Mouse (Mus musculus): ENCODE results near the gene 9130213A22Rik.
A peak's percentile ranks its signal among the peaks of the same experiment; 100 is the strongest.

9130213A22Rik gene

DNA sequence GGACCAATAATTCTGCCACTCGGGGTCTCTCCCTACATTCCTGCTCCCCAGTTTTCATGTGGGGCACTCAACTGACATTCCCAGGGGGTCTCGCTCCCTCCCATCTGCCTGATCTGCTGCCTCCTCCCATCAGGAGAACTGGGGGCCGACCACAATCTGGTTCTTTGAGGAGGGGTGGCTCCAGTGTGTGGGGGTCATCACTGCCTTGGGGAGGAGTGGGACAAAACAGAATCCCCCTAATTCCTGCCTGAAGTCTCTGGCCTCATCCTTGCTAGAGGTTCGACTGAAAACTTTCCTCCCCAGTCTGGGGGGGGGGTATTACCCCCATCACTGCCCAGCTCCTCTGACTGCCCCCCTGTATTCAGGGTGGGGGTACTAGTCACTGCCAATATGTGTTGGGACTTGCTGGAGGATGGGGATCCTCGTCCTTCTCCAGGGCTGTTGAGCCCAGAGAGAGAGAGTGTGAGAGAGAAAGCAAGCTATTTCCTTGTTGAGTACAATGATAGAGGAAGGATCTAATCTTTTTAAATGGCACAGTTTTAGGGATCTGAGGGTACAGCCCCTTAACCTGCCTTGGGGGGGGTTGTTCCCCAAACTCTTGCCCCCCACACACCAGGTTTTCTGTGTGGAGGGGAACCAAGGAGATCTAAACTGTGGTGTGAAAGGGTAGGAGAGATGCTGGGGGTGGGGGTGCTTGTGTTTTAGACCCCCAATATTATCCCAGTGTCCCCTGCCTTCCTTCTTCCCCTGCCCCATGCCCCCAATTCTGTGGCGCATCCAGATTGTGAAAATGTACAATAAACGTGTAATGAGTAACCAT lies 30.6 kb downstream of the 9130213A22Rik start:
- no peak for DNase-seq

DNA sequence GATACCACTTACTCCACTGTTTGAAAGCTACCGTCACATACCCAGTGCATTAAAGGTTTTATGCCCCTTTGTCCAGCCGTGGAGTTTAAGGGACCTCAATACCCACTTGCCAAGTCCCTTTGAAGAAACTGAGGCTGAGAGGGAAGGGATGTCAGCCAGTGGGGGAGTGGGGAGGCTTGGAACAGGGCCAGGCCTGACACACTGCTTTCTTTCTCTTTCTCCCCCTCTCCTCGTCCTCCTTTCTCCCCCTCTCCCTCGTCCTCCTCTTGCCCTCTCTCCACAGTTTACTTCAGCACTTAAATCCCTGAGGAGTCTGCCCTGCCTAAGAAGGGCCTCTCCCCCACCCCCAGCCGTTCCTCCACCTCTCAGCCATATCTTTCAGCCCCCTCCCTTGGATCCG lies 32.0 kb downstream of the 9130213A22Rik start:
- DNase-seq = no peak

DNA sequence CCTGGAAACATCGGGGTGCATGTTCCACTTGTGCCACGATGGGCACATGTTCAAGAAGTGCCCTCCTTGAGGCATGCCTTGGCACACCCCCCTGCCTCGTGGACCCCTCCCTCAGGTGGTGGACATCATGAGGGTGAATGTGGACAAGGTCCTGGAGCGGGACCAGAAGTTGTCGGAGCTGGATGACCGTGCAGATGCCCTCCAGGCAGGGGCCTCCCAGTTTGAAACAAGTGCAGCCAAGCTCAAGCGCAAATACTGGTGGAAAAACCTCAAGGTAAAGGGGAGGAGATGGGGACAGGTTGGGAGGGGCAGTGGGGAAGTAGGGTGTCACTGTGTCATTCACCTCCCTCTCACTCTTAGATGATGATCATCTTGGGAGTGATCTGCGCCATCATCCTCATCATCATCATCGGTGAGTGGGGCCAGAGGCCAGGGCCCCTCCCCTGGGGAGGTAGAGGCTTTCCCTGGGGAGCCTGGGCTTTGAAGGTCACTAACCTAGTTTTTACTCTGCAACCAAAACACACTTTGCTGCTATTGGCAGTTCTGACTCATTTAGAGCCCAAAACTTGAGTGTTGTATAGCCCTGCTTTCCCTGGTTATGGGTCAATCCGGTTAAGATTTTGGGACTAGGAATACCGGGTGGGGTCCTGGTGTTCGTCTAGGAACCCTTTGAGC lies 32.6 kb downstream of the 9130213A22Rik start:
- no peak for DNase-seq

DNA sequence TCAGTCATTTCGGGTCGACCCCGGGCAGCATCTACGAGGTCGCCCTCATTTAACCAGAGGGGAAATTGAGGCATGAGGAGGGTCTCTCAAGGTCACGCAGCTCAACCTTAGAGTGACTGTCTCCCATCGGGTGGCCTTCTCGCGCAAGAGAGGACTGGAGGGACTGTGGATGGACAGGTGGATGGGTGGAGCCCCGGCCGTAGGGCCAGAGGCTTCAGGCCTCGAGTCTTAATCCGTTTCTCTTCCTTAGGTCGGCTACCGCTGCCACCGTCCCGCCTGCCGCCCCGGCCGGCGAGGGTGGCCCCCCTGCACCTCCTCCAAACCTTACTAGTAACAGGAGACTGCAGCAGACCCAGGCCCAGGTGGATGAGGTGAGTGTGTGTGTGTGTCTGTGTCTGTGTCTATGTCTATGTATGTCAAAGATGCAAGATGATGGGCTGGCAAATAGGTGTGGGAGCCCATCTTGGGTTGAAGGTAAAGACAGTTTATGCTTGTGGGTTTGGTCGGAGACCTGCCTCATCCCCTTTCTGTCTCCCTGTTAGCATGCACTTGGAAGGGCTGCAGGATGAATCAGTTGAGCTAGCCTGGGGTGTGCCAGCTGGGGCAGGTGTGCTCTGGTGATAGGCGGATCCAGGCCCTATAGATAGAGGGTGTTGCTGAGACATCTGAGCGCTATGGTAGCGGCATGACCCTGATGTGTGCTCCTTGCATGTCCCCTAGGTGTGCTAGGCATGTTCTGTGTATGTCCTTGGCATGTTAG lies 33.4 kb downstream of the 9130213A22Rik start:
- no peak for DNase-seq

DNA sequence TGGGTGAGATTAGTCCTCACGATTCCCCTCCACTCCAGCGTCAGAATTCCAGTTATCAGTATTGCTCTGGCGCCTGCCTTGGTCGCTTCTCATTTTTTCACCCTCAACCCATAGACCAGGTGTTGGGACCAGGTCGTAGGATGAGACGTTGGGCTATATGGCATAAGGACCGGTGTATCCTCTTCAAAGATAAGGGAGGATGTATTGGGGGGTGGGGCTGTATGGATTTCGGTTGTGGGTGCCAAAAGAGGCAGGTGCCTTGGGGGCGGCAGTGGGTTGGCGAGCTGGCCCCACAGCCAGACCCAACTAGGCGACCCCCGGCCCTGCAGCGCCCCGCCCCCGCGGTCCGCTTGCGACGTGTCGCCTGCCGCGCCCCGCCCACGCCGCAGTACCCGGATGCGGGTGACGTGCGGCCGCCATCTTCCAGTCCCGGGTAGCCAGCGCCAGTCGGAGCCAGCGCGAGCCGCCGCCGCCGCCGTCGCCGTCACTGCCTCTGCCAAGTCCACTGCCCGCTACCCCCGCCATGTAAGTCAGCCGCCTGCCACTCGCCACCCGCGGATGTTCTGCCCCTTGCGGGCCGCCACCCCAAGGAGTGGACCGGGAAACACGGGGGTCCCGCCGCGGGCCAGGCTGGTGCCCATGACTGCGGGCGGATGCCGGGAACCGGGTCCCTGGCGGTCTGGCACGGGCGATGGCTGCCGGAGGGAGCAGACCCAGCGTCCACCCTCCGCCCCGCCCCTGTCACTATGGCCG lies 34.1 kb downstream of the 9130213A22Rik start, which contains the start of gene Vamp2:
Gene Vamp2 (plus strand): TSS at position 388 of the 753 bp plus-strand sequence.
- peak; percentile 91 for DNase-seq

DNA sequence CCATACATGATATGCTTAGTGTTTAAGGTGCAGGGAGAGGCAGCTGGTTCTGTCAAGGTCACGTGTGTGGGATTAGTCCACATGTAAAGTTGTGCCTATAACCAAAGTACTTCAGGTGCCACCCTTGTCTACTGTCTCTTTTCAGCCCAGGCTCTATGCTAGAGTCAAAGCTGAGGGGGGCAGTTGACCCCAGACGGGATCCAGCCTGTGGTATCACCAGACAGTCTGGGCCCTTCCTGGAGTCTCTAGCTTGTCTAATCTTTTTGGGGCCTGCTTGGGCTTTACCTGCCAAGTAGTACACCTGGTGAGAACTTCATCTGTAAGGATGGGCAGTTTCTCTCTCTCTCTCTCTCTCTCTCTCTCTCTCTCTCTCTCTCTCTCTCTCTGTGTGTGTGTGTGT lies 34.8 kb downstream of the 9130213A22Rik start:
- no peak for DNase-seq

DNA sequence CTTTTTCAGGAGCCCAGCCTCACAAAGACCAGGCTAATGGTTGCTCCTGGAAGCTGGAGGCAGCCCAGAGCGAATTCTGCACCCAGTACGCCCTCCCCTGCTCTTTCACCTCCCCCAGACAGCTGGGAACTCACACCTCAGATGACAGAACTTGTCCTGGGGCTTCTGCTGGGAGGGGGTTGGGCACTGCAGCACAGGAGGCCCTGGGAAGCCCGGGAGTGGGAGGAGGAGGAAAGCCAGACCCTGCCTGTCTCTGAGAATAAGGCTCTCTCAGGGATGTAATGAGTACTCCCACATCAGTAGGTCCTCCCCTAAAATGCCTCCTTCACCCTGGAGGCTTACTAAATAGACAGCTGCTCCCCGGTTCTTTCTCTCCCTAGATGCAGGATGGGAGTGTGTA lies 35.3 kb downstream of the 9130213A22Rik start:
- no peak for DNase-seq

DNA sequence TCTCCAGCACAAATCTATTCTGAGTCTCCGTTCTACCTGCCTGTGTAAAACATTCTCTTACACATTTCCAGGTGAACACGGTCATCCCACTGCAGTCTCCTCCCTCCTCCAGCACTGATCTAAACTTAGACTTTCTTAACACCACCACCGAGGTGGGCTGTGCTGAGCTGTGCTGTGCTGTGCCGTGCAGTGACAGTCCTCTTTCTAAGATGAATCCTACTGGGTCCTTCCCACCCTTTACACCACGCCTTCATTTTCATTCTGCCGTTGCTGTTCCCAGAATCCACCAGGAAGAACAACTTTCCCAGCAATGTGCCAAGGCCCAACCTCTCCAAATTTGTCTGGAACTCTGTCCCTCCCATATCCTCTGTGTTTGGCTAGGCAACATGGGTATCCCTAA lies 36.0 kb downstream of the 9130213A22Rik start:
- no peak for DNase-seq

DNA sequence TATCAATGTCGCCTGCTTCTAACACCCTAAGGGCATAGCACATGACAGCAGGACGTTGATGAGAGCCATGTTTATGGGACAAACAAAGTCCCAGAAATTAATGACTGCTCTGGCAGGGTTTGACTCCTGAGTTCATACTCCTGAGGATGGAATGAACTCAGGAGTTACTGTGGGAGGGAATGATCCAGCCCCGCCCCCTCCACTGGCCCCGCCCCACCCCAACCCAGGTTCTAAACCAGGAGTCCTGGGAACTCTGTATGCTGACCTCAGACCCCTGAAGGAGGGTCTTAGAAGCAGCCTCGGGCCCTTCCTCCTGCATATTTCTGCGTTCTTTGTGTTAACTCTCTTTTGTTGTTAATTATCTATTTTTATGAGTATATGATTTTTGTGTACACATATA lies 36.8 kb downstream of the 9130213A22Rik start:
- no peak for DNase-seq

DNA sequence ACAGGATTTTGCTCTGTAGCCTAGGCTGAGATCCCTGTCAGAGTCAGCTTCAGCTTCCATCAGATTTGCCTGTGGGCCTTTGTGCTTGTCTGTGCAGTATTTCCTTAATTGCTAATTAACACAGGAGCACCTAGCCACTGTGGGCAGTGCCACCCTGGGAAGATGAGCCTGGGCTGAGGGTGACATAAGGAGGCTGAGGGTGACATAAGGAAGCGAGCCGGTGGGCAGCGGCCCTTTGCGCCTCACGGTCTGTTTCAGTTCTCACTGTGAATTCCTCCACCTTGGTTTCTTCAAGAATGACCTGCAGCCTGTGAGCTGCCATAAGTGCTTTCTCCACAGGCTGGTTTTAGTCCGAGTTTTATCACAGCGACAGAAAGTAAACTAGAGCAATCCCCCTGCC lies 40.8 kb downstream of the 9130213A22Rik start:
- DNase-seq = no peak

DNA sequence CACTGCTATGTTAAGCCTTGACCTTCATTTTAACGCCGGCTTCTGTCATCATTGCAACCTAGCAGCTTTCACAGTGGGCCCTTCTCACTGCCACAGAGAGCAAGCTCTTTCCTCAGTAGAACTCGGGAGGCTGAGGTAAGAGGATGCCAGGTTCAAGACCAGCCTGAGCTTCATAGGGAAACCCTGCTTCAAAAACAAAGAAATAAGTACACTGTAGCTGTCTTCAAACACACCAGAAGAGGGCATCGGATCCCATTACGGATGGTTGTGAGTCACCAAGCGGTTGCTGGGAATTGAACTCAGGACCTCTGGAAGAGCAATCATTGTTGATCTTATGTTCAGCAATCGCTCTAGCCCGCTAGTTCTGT lies 41.5 kb downstream of the 9130213A22Rik start:
- DNase-seq = no peak

DNA sequence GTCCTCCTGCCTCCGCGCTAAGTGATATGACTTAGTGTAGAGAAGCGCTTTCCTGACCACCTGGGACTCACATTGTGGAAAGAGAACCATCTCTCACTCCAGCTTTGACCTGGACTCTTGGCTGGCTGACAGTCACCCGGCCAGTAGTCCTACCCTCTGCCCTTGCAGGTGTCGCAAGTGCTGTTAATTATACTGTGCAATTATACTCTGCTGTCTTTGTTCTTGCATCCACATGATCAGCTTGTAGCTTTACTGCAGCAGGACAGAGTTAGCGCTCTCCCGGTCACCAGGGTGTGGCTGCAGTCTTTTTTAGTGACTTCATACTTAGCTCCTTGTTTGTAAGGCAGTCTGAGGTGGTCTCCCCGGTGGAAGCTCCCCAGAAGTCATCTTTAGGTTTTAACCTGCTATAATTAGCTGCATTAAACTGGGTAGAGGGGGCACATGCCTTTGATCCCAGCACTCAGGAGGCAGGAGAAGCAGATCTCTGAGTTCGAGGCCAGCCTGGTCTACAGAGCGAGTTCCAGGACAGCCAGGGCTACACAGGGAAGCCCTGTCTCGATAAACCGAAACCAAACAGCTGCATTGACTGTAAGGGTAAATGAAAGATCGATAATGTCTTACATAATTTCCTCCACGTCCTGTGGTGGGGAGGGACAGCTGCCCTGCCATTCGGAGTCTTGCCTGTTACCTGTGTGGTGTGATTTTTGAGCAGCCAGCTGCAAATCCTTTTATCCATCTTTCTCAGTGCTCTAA lies 42.1 kb downstream of the 9130213A22Rik start:
- DNase-seq = no peak

DNA sequence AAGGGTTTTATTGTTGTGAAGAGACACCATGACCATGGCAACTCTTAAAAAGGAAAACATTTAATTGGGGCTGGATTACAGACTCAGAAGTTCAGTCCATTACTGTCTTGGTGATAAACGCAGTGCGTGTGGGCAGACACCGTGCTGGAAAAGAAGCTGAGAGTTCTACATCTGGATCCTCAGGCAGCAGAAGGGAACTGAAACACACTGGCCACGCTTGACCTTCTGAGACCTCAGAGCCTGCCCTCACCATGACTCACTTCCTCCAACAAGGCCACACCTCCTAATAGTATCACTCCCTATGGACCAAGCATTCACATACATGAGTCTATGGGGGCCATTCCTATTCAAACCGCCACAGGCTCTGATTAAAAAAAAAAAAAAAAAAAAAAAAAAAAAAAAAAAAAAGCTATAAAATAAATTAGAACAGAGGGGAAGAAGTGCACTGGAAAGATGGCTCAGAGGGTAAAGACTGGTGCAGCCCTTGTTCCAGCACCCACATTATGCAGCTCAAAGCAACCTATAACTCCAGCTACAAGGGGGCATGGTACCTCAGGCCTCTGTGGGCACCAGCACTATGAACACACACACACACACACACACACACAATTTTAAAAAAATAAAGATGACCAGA lies 43.5 kb downstream of the 9130213A22Rik start:
- no peak for DNase-seq

DNA sequence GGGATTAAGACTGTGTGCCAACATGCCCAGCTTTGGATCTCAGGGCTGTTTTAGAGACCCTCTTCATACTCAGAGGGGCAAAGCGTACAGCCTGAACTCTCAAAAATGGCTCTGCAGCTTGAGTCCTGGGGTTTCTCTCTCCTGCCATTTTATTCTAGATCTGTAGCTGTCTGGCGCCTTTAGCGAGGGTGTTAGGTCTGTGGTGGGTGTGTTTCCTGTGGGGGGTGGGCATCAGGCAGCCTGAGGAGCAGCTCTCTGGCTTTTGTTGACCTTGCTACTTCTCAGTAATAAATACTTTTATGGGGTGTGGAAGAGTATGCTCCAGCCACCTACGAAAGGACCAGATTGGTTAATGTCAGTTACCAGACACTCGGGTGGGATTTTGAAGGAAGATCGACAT lies 44.3 kb downstream of the 9130213A22Rik start:
- no peak for DNase-seq

DNA sequence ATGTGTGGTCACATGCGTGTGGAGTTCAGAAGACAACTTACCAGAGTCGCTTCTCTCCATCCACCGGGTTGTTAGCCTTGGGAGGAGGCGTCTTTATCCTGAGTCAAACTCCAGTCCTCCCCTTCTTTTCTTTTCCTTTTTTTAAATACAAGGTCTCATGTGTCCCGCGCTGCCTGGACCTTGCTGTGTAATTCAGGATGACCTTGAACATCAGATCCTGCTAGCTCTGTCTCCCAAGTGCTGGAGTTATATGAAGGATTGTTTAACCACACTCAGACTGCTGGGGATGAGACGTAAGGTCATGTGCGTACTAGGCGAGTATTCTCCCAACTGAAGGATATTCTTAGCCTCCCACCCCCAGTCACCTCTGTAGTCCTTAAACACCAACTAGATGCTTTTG lies 45.1 kb downstream of the 9130213A22Rik start:
- DNase-seq = no peak

DNA sequence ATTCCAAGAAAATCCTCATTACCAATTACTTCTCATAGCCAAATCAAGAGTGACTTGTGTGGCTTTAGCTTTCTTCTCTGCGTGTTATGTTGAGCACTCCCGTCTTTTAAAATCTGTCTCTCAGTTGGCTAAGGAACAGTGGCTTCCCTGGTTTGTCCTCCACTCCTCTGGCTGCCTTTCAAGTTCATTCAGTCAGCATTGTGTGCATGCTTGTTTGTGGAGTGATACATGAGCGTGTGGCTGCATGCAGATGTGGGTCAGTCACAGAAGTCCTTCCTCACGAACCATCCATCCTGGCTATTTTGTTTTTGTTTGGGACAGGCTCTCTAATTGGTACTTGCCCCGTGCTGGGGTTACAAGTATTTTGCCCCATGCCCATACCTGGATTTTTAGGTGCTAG lies 45.8 kb downstream of the 9130213A22Rik start:
- no peak for DNase-seq

DNA sequence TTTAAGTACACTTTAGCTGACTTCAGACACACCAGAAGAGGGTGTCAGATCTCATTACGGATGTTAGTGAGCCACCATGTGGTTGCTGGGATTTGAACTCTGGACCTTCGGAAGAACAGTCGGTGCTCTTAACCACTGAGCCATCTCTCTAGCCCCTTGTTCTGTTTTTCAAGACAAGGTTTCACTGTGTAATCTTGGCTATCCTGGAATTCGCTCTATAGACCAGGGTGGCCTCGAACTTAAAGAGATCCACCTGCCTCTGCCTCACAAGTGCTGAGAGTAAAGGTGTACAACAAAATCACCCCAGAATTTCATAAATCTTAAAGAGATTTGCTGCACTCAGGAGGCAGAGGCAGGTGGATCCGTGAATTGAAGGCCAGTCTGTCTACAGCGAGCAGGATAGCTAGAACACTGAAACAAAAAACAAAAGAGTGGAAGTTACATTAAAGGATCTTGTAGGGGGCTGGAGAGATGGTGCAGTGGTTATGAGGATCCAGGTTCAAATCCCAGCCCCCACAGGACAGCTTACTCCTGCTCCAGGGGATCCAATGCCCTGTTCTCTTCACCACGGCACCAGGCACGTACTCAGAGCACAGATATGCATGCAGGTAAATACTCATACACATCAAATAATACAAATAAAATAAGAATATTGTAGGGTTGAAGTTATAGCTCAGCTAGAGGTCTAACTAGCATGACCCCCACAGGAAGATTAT lies 46.5 kb downstream of the 9130213A22Rik start:
- no peak for DNase-seq

DNA sequence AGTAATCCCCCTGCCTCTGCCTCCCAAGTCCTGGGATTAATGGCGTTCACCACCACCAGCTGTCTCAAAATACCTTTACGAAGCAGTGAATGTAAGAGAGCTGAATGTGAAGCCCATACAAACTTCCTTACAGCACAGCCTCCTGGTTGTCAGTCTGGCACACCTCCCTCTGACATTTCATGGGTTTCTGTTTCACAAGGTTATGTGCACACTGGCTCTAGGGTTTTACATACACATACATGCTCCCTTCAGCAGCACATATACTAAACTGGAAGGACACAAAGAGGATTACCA lies 47.7 kb downstream of the 9130213A22Rik start:
- no peak for DNase-seq

DNA sequence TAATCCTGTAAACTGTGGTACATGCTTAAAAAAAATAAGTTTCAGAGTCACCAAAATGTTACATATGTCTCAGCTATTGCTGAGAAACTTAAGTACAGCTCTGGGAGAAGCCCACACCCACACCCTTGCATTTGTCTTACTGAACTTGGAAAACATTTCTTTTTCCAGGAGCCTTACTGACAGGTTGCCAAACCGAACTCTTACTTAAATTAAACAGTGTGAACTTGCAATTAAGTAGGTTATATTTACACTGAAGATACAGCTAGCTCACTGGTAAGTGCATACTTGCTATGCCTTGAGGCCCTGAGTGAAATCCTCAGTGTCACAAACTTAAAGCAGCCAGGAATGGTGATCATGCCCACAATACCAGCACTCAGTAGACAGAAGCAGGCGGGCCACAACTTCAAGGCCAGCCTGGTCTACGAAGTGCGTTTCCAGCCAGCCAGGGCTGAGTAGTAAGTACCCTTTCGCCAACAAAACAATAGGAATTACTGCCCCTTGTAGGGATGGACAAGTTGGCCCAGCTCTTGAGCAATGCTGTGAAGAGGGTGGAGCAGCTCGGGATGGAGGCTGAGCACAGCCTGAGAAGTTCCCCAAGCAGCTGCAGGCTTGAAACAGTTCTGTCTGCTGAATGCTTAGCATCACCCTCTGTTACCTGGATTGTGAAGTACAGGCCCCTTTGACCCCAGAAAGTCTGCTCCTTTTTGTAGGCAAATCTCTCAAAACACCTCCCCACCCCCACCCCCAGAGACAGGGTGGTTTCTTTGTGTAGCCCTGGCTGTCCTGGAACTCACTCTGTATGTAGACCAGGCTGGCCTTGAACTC lies 48.2 kb downstream of the 9130213A22Rik start:
- no peak for DNase-seq

All from lung, postnatal 14 days (tissue).